Mouse (Mus musculus) stomach, postnatal 0 days (tissue): ENCODE measurements around the gene Usp20.

Source experiments
- CTCF ChIP-seq: IDR thresholded peaks from 2 replicates; pipeline ENCODE4 v1.5.1; 2016; ENCODE audit warnings: antibody characterized with exemption, low read depth, mild to moderate bottlenecking, moderate library complexity
- EP300 ChIP-seq: optimal IDR thresholded peaks from 2 replicates; pipeline ENCODE3; 2016; ENCODE audit warnings: antibody characterized with exemption

GRCm38 (mm10) chr2:30981790-30982513 lies at the start of gene Usp20, which contains the start of gene BC005624:
- TF ChIP-seq EP300 (no peak), CTCF (peak; percentile 55)
